Mouse (Mus musculus) left cerebral cortex, adult 11 months (tissue): ENCODE results near the gene Nos1ap.

Source experiments
- DNase-seq: peaks from one replicate; pipeline ENCODE4 v3.0.0; 2022; ENCODE audit warnings: low spot score

Gene Nos1ap

DNA sequence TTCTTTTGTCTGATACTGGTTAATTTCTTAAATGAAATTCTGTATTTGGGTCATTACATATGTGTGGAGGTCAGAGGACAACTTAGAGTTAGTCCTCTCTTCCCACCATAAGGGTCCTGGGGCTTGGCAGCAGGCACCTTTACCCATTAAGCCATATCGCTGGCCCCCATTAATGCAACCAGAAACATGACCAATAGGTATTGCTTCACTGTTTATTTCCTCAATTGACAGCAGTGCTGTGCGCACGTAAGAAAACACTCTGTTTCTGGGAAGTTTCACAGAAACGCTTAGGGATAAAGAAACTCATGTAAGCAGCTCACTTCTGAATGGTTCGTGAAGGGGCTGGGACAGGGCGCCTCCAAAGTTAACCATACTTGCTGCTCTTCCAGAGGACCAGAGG lies 44.4 kb downstream of the Nos1ap start:
- DNase-seq = no peak

DNA sequence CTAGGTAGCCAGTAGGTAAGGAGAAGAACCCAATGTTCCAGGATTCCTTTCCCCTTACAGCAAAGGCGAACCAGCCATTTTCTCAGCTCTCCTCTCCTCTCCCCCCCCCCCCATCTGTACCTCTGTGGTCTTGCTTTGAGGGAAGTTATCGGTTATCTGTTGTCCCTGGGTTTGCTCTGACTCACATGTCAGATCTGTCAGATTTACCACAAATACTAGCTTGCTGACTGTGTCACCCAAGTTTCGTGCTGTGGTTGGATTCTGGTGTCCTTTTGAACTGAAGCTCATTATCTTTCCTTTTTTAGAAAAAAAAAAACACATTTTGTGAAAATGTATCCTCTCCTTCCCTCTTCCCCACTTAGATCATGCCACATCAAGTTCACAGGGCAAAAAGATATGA lies 50.2 kb downstream of the Nos1ap start:
- no peak for DNase-seq

DNA sequence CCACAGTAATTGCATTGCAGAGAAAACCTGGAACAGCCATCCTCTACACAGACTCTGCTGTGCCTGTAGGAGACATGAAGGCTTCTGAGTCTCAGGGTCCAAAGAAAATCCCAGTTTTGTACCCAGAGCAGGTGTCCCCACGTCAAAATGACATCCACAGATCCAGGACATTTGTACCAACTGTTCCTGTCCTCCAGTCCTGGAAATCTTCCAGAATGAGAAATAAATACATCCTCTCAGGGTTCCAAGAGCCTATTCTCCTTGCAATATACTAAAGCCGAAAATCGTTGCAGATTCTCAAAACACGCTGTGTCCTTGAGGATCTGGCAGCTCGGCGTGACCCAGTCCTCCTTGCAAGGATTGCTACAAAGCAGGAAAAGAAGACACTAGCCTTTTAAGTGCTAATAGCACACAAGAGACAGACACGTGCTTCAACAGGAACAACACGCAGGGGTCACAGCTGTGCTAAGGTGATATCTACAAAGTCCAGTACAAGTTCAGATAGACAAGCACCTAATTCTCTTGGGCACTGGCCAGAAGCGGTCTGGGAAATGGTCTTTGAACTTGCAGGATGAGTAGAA lies 51.1 kb downstream of the Nos1ap start:
- DNase-seq = no peak

DNA sequence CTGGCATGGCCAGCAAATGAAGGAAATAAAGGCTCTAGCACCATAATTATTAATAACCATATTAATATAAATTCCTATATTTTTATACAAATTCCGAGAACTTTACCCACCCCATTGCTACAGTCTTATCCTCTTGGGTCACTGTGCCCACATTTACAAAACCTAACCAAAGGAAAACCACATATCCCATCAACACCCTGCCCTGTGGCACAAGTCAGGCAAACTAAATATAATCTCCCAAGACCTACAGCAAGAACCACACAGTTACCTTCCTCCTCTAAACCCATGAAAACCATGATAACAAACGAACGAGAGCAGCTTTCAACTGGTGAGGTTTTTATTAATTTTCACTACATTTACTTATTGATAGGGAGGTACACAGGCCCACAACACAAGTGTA lies 53.3 kb downstream of the Nos1ap start:
- no peak for DNase-seq

DNA sequence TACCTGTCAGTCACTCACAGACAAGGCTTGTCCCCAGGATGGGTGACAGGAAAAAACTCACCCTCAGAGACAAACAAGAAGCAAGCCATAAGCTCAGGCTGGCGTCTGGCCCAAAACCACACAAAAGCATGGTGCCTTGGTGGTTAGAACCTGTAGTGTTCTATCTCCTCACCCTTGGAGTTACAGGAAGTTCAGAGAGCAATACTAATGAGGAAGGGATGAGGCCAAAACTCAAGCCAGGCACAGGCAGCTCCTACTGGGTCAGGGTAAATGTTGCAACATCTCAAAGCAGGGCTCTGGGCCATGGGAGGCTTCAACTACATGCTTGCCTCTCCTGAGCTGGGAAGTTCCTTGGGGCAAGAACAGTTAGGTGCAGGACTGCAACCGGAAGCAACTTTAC lies 54.4 kb downstream of the Nos1ap start:
- DNase-seq = no peak

DNA sequence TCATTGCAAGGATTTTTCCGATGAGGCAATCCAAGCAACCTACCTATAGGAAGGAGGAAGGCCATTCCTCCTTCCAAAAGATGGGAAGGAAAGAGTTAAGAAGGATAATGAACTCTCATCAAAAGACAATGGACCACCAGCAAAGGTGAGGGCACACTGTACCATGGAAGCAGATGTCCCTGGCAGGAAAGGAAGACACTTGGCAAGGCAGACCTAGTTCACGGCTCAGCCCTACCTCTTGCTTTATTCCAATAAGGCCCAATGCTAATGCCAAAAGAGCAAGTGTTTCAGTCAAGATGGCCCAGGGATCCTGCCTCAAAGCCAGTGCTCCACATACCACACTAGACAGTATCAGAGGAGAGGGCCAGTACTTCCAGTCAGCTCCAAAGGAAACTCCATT lies 58.4 kb downstream of the Nos1ap start:
- DNase-seq = no peak

DNA sequence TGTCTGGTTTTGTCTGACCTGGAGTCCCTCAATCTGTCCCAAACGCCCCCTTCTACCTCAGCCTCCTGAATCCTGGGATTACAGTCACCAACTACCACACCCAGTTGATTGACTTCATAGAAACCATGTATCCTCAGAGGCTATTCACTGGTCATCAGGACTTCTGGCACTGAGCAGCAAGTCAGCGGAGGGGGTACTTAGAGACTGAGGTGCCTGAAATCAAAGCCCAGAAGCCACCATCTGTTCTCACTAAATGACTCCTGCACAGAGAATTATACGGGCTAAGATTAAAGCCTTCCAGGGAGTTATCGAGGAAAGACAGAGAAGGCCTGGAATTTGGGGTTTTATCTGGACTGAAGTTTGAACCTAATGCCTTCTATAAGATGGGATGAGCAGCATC lies 59.2 kb downstream of the Nos1ap start:
- DNase-seq = no peak

DNA sequence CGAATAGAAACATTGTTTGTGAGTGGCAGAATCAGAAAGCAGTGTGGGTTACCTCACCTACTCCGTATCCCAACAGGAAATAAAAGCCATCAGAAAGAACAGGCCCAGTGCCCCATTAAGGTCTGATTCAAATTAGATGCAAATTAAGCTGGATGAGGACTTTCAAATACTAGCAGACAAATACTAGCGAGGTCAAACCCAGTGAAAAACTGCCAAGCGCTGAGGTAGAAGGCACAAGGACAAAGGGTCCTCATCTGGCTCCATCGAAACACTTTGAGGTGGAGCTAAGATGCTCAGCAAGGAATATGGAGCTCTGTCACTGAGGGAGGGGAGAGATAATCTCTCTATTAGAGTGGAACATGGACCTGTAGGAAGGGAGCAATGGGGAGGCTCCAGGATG lies 66.8 kb downstream of the Nos1ap start:
- DNase-seq = no peak

DNA sequence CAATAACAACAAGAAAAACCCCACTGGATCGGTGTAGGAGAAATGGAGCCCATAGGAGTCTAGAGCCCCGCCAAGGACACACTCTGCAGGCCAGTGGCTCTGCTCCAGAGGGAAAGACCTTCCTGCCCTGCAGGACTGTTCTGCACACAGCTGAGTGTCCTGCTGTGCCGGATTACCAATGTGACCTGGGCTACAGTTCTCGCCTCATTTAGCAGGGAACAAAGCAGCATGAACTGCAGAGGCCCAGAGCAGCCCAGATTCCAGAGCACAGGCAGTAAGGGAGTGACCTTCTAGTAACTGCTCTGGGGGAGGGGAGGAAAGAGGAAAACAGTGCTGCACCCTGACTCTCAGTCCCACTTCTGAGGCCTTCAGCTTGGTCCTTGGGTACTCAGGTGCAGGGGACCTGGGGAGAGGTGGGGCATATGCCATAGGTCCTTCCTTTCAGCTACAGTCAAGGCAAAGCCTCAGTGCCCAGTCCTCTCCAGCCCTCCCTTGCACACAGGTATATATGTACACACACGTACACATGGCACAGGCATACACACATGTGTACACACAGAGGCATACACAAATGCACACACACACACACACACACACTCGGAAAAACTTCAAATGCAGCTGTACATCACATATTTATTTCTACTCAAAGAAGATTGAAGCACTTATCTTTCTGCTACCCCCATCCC lies 68.0 kb downstream of the Nos1ap start:
- no peak for DNase-seq

DNA sequence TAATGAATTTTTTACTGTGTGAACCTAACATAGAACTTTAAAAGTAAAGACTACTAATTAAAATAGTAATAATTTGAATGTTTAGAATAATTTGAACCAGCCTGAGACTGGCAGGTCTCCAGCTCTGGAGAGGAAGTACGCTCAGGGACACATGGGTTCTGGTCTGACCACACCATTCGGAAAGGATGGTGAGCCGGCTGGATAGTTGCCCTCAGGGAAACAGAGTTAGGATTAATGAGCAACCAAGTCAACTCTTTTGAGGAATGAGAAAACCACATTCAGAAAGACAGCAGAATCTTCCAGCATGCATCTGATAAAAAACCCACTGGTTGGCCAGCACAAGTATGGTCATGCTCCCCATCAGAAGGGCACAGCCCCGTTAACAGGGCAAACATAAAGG lies 69.5 kb downstream of the Nos1ap start:
- no peak for DNase-seq

DNA sequence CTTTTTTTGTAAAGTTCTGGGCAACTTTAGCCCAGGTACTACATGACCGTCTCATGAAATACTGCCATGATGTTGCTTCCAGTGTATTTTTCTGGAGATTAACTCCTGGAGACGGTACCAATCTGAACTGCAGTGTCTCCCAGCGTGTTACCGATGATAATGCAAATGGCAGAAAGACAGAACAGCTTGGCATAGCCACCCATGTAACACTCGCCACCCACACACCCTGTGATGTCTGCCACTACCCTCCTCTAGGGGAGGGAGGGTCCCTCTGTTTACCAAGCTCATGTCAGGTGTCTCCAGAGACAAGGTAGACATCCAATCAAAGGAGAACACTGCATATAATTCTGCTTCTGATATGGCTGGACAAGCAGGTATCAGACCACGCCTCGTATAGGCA lies 70.0 kb downstream of the Nos1ap start:
- DNase-seq = no peak

DNA sequence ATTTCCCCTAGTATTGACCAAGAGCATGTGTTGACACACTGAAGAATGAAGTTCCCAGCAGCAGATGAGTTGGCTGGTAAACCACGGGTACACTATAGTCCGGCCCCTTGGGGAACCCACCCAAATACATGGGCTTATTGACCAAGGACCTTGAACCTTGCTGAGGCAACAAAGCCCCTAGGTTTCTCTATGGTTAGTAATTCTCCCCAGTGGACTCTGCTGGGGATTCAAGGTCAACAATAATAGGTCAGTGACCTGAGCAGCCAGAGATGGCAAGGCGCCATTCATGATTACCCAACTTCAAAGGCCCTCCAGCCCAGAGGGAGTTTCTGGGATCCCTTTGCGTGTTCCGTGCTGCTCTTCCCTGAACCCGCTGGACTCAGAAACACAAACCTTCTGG lies 73.5 kb downstream of the Nos1ap start:
- DNase-seq = no peak

DNA sequence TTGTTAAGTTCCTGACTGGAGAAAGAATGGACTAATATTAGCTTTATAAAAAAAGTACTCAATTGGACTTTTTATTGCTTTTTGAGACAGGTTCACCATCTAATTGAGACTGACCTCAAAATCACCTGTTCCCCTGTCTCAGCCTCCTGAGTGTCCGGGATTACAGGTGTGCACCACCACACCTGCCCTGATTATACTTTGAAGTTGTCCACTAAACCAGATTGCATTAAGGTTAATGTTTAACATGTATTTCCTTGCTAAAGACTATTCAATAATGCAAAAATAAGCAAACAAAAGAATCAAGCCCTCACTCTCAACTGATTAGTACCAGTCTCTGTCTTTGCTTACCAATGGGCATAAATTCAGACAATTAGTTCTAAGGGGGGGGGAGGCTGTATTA lies 74.2 kb downstream of the Nos1ap start:
- DNase-seq = no peak

DNA sequence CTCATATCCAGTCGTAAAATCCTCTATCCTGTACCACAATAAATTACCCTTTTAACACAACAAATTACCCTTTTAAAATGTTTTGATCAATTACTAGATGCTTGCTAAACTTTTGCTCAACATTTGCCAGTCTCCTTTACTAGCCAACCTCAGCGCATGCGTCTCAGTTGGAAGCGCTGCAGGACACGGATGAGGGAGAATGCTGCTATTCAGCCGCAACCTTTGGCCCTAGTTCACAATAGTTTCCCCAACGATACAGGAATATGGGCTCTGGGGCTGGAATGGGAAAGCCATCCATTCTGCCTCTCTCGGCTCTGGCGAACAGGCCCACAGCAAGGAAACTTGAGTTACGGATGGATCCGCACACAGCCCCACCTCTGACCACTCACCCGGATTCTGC lies 75.4 kb downstream of the Nos1ap start:
- no peak for DNase-seq

DNA sequence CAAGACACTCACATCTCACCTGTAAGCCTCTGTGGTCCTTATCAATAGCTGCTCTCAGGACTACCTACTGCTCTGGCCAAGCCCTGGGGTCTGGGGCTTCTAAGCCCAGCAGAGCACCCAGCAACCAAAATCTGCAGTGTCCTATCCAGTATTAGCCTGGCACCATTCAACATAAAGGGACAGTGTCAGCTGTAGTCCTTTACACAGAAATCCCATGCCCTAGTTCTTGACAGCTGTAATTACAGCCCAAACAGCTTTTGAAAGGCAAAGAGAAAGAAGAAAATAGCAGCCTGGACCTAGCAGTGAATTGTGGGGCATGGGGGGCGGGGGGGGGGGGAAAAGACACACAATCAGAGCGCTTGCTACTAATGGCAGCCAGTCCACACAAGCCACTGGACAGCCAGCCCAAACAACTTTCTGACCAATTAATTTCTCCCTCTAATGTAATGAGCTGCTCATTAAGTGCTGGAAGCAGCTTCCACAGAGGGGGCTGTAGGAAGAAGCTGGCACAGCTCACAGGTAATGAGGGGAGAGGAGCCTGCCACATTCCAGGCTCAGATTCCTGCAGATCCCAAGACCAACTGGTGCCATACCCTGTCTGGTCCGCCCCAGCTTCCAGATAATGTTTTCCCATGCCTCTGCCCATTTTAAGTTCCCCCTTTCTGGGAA lies 77.1 kb downstream of the Nos1ap start:
- no peak for DNase-seq

DNA sequence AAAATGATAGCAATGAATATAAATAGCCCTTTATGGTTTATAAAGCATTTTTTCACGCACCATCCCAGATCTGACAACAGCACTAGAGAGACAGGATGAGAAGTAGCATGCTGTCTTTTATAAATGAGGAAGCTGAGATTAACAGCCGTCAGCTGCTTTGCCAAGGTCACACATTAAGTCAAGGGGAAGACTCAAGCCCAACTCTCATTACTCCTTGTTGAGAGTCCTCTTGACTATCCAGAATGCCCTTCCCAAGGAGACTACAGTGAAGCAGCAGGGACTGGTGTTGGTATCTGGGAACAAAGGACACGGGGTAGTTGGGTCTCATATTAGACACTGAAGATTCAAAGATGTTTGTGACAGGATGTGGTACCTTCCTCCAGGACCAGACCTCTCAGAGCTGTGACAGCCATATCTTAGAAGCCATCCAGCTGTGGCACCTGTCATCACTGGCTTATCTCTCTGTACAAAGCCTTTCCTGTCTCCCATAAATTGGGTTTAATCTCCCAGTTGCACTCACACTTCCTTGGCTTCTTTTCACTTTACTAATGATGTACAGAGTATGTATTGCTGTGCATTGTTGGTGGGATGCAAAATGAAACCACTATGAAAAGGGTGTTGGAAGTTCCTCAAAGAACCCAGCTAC lies 78.9 kb downstream of the Nos1ap start:
- no peak for DNase-seq

DNA sequence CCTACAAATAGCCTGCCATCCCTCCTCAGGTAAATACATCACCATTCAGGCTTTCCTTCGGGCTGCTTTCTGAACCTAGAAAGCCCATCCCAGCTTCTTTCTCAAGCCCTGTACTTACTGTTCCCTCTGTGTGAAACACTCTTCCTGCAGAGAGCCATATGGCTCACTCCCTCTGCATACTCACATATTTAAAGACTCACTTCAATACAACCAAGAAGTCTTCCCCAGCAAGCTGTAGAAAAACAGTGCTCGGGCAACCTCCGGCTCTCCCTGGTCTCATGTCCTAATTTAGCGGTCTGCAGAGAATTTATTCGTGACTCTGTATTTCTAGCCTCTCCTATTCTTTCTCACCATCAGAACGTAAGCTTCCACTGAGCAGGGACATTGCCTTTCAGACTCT lies 83.4 kb downstream of the Nos1ap start:
- no peak for DNase-seq

DNA sequence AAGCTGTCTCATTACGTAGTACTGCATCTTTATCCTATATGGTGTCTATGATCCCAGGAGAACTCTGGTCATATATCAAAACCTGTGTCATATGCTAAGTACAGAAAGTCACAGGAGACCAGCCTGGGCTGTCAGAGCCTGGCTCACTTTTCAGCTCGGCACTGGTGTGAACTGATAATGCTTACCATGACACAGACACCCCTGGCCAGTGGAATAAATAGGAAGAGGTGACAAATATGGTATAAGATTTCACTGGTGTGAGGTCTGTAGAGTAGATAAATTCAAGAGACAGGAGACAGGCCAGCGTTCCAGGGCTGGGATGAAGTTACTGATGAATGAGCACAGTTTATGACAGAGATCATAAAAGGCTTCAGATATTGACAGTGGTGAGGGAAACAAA lies 84.6 kb downstream of the Nos1ap start:
- DNase-seq = no peak

DNA sequence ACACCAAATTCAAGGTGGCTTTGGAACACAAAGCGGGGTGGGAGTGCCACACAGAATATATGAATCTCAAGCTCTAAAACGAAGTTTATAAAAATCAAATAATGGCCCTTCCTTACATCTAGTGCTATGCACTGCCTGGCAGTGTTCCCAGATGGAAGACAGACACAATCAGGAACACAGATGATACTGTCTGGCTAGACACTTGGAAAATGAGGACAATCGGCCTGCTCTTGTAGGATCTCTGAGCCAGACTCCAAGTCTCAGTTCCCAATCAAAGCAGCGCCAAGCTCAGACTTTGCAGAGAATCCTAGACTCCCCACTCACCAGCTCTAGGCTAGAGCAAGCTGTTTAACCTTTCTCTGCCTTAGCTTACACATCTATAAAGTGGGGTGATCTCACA lies 85.3 kb downstream of the Nos1ap start:
- DNase-seq = no peak

DNA sequence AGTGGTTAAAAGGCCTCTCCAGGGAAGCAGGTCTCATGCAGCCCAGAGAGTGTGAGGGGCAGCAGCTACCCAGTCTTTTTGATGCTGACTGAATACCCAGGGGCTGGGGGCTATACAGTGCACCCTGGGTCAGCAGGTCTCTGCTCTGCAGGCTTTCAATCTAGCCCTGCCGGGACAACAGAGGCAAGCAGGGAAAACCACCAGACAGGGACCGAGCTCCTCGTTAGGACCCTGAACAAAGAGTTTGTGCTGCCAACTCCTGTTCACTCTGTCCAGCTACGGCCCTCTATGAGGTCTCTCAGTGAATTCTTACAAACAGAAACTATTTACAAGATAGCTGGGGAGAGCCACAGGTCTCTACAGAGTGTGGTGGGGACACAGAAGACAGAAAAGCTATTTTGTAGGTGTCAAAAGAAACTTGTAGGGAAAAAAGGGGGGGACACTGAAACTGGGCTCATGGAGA lies 86.4 kb downstream of the Nos1ap start:
- no peak for DNase-seq

DNA sequence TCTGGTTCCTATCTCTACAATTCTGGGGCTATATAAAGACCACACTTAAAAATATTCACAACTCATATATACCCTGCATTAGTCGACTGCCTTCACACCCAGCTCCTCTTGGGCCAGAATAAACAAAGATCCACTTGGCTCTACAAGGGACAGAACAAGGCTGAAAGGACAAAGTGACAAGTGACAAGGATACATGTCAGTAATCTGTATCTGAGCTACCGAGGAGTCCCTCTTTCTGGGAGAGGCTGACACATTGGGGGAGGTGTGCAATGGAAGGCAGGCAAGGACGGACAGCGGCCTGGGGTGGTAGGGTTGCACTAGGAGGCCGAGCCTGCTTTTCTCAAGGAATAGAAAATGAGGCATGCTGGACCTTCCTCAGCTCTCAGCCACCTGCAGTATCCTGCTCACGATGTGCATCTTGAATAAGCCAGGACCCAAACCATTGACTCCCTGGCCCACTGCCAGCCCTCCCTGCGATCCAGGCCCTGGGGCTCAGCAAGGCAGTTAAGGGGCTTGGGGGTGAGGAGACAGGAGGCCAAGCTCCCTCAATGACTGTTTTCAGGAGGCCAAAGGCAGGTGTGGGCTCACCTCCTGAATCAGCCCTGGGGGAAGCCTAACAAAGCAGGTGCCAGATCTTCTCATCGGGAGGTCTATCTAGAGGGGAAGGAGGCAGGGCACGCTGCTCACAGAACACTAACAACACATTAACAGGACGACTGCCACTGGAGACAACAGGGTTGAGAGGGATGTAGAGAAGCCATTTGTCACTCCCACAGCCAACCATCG lies 87.0 kb downstream of the Nos1ap start:
- no peak for DNase-seq

DNA sequence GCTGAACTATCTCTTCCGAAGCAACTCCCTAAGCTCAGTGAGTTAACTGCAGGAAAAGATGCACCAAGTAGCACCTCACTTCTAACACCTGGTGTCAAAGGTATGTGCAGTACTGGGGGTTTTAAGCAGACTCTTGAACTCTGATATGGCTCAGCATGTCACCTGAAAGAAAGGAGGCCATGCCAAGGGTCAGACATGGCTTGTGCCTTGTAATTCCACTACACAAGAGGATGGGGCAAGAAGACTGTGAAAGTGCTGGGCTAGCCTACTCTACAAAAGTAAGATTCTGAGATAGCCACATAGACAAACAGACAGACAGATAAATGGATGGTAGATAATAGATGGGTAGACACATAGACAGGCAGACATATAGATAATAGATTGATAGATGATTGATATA lies 87.7 kb downstream of the Nos1ap start:
- no peak for DNase-seq
